Mouse (Mus musculus): ENCODE data around the gene Cops3. TPM values are rescaled to one million over a fixed set of nuclear protein-coding genes. Genes with fewer than 3 reads are reported as not detected.

Gene Cops3
- polyA plus RNA-seq, 1 experiment from 2014 or later = 168 TPM

GRCm38 (mm10) chr11:59769738-59770137, 69.9 kb downstream of the Cops3 start:
- WGBS (ENCODE audit: insufficient replicate concordance) = 44% methylated on average over 6 of the region's 6 CpGs
- H3K4me1 ChIP-seq (ENCODE audit: control insufficient read depth, insufficient read depth, low read length) = peaks cover 11% of the 10 kb centered on the region; the same call in 1 of the 2 replicates
- H3K36me3 ChIP-seq (ENCODE audit: control insufficient read depth, insufficient read depth, low read length) = peaks cover 49% of the 10 kb centered on the region
- ATAC-seq (replicated peaks; ENCODE audit: insufficient number of reproducible peaks, low FRiP score, low TSS enrichment) = no peak
- H3K9me3 ChIP-seq (replicated peaks; ENCODE audit: control insufficient read depth, low read length) = no peaks in the 10 kb centered on the region
- no peak overlapping the region for H3K4me3 ChIP-seq (ENCODE audit: low read depth, low read length)
- no peak overlapping the region for H3K4me2 ChIP-seq
- H3K27me3 ChIP-seq (ENCODE audit: control insufficient read depth, insufficient read depth, low read length) = no peaks in the 10 kb centered on the region
- no peak overlapping the region for H3K27ac ChIP-seq (ENCODE audit: low read depth, low read length)
- no peak overlapping the region for H3K9ac ChIP-seq (ENCODE audit: low read depth, low read length)

GRCm38 (mm10) chr11:59769307-59769706, 70.3 kb downstream of the Cops3 start:
- 81% methylated on average over 2 of the region's 2 CpGs for WGBS (ENCODE audit: insufficient replicate concordance)
- Histone ChIP-seq H3K27ac (ENCODE audit: low read depth, low read length) (no peak overlapping the region; the same call in 1 of the 2 replicates), H3K27me3 (ENCODE audit: control insufficient read depth, insufficient read depth, low read length) (no peaks in the 10 kb centered on the region), H3K4me1 (ENCODE audit: control insufficient read depth, insufficient read depth, low read length) (peaks cover 11% of the 10 kb centered on the region; the same call in 1 of the 2 replicates), H3K4me3 (ENCODE audit: low read depth, low read length) (no peak overlapping the region), H3K9ac (ENCODE audit: low read depth, low read length) (no peak overlapping the region), H3K36me3 (ENCODE audit: control insufficient read depth, insufficient read depth, low read length) (peaks cover 49% of the 10 kb centered on the region), H3K4me2 (no peak overlapping the region), H3K9me3 (replicated peaks; ENCODE audit: control insufficient read depth, low read length) (no peaks in the 10 kb centered on the region)
- no peak for ATAC-seq (replicated peaks; ENCODE audit: insufficient number of reproducible peaks, low FRiP score, low TSS enrichment)

Other genes starting within 250 kb of the Cops3 start
- gene Olfr223, start 246.5 kb downstream of the Cops3 start, polyA plus RNA-seq (2014; fragmentation: Nextera tagmentation; extraction: Ambion mirVana) = not detected in 2 replicates
- 51.1 and 54.2 TPM in 2 replicates for gene Mprip, start 178.5 kb downstream of the Cops3 start, polyA plus RNA-seq (2014; fragmentation: Nextera tagmentation; extraction: Ambion mirVana)
- 1.2 and 1.7 TPM in 2 replicates for gene Pld6, start 52.2 kb downstream of the Cops3 start, polyA plus RNA-seq (2014; fragmentation: Nextera tagmentation; extraction: Ambion mirVana)
- gene Flcn, start 29.8 kb downstream of the Cops3 start, polyA plus RNA-seq (2014; fragmentation: Nextera tagmentation; extraction: Ambion mirVana) = 21.4 and 22.6 TPM in 2 replicates
- gene Nt5m, start 391 bp downstream of the Cops3 start, polyA plus RNA-seq (2014; fragmentation: Nextera tagmentation; extraction: Ambion mirVana) = 31.7 and 36.5 TPM in 2 replicates
- gene Med9, start 108.4 kb upstream of the Cops3 start, polyA plus RNA-seq (2014; fragmentation: Nextera tagmentation; extraction: Ambion mirVana) = 49.1 and 51.2 TPM in 2 replicates
- gene Rasd1, start 125.1 kb upstream of the Cops3 start, polyA plus RNA-seq (2014; fragmentation: Nextera tagmentation; extraction: Ambion mirVana) = 12.0 and 13.9 TPM in 2 replicates
- 14.9 and 17.6 TPM in 2 replicates for gene Pemt, start 206.7 kb upstream of the Cops3 start, polyA plus RNA-seq (2014; fragmentation: Nextera tagmentation; extraction: Ambion mirVana)